Mouse (Mus musculus) urinary bladder, adult 2 months (tissue): Measurements from ENCODE around the gene Ablim1. TPM values are rescaled to one million over a fixed set of nuclear protein-coding genes. Genes with fewer than 3 reads are reported as not detected.

Experiments
- DNase-seq: peaks from one replicate; pipeline ENCODE4 v3.0.0; 2022; ENCODE audit warnings: low spot score
- polyA plus RNA-seq: library from polyadenylated mRNA; depleted of rRNA; stranded (reverse); fragments of >200 nt; gene quantifications from 2 replicates; pipeline ENCODE4 v1.2.3, GENCODE M21; 2012

Gene Ablim1
- polyA plus RNA-seq, 1 experiment = 24.3 TPM

- no peak for DNase-seq
Observed at GRCm38 (mm10) chr19:57066313-57066712, 248.4 kb downstream of the Ablim1 start.

GRCm38 (mm10) chr19:57062746-57063145, 252.0 kb downstream of the Ablim1 start:
- DNase-seq = no peak

GRCm38 (mm10) chr19:57059018-57059580, 255.6 kb downstream of the Ablim1 start:
- no peak for DNase-seq

GRCm38 (mm10) chr19:57057568-57057967, 257.2 kb downstream of the Ablim1 start:
- no peak for DNase-seq

- DNase-seq = no peak
Observed at GRCm38 (mm10) chr19:57055215-57056120, 259.3 kb downstream of the Ablim1 start.

GRCm38 (mm10) chr19:57052959-57053358, 261.8 kb downstream of the Ablim1 start:
- no peak for DNase-seq

GRCm38 (mm10) chr19:57052016-57052415, 262.7 kb downstream of the Ablim1 start:
- DNase-seq = no peak

GRCm38 (mm10) chr19:57049592-57050090, 265.1 kb downstream of the Ablim1 start:
- no peak for DNase-seq

GRCm38 (mm10) chr19:57047671-57048320, 266.9 kb downstream of the Ablim1 start:
- DNase-seq = no peak

- DNase-seq = no peak
Observed at GRCm38 (mm10) chr19:57039258-57039657, 275.5 kb downstream of the Ablim1 start.

GRCm38 (mm10) chr19:57036860-57037259, 277.9 kb downstream of the Ablim1 start:
- no peak for DNase-seq

- DNase-seq = peak; percentile 28
Observed at GRCm38 (mm10) chr19:57031582-57031981, 283.1 kb downstream of the Ablim1 start.

- DNase-seq = no peak
Observed at GRCm38 (mm10) chr19:57029461-57029860, 285.3 kb downstream of the Ablim1 start.

- DNase-seq = no peak
Observed at GRCm38 (mm10) chr19:57028327-57029179, 286.2 kb downstream of the Ablim1 start.

- DNase-seq = no peak
Observed at GRCm38 (mm10) chr19:57026501-57026900, 288.2 kb downstream of the Ablim1 start.

GRCm38 (mm10) chr19:57017785-57018179, 296.9 kb downstream of the Ablim1 start:
- DNase-seq = no peak

- DNase-seq = no peak
Observed at GRCm38 (mm10) chr19:57016995-57017784, 297.5 kb downstream of the Ablim1 start.

- no peak for DNase-seq
Observed at GRCm38 (mm10) chr19:57014808-57015207, 299.9 kb downstream of the Ablim1 start.

- no peak for DNase-seq
Observed at GRCm38 (mm10) chr19:57013271-57013677, 301.4 kb downstream of the Ablim1 start.

GRCm38 (mm10) chr19:57012068-57012467, 302.7 kb downstream of the Ablim1 start:
- no peak for DNase-seq

- no peak for DNase-seq
Observed at GRCm38 (mm10) chr19:57010064-57010463, 304.7 kb downstream of the Ablim1 start.
